Mouse (Mus musculus) heart, postnatal 36 days (tissue): ENCODE data around the gene Itga9. TPM values are rescaled to one million over a fixed set of nuclear protein-coding genes. Genes with fewer than 3 reads are reported as not detected.
A peak's percentile ranks its signal among the peaks of the same experiment; 100 is the strongest.

Source experiments
- DNase-seq, 2 experiments: peaks; one replicate each; pipeline ENCODE4 v3.0.0; 2021 to 2022
- intact Hi-C: fragments of 180-260 bp; cut with DNase I; formaldehyde crosslinking; loops from one replicate; pipeline ENCODE4 v1.15.1; 2025
- total RNA-seq, 2 experiments: library from RNA; stranded (reverse); gene quantifications; 2 replicates each; pipeline ENCODE4 v1.2.3; 2021

Gene Itga9
- total RNA-seq, 2 experiments from 2014 or later = 49.5 to 60.2 TPM

DNA sequence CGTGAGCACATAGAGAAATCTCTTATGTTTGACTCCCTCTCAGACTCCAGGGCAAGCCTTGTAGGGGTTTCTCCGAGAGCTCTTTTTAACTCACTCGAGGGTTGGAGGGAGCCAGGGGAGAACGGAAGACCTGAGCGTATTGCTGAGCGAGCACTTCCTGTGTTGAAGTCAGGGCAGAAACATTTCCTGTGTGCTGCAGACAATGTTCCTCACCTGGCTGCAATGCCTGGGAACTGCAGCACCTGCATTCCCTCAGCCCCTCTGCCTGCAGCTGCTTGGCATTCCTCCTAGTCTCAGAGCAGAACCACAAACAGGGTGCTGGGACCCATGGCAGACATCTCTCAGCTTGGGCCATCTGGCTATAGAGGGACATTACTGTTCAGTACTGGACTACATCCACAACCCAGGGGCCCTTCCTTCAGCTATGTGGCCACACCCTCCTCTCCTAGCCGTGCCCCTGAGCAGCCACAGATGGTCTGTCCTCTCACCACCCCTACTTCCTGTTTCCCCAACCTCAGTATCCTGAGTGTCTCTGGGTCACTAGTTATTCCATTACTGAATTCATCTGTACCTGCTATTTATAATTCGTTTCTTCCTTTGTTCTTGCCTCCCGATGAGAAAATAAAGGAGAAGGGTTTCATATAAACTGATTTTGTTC lies 109.6 kb downstream of the Itga9 start:
- intact Hi-C loops = no loop called here
- DNase-seq = no peak

DNA sequence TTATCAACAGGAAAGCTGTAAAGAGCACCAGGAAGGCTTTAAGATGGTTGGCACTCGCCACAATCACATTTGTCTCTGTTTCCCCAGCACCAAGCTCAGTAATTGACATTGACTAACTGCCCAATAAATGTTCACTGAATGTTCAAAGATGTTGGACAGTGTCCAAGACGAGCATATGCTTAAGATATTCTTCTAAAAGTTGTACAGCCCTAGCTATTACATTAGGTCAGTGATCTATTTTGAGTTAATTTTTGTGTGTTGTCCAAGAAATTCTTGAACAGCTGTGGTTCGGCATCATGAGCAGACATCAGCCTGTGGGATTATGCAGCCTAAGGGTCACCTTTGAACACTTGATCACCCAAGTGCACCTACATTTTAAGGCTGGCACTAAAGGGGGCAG lies 110.9 kb downstream of the Itga9 start:
- intact Hi-C loops = no loop called here
- DNase-seq = no peak

DNA sequence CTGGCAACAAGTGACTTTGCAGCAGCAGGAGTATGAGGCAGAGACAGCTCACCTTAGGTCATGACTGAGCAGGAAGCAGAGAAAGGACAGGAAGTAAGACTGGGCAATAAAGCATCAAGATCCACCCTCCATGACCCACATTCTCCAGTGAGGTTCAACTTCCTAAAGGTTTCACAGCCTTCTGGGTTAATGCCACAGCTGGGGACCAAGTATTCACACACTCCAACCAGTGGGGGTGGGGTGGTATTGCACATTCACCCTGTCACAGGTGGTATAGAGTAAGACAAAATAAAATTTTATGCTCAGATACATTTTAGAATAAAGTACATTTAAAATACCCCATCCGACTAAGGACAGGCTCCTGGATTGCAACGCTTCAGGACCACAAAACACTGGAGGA lies 112.0 kb downstream of the Itga9 start:
- DNase-seq = no peak
- intact Hi-C loops = no loop called here

DNA sequence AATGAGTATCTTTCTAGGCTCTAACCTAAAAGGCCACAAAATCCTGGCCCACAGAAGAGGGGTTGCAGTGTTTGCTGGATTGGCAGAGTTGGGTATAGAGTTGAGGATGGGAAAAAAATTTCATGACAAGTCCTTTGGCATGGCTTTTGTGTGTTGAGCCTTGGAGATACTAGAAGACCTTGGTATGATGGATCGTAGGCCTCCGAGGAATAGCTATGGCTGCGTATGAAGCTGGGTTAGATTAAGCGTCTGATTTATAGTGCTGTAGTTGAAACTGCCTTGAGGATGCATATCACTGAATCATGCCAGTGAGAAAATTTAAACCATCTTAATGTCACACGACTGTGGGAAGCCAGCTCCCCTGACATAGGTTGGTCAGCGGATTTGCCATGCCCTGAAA lies 114.6 kb downstream of the Itga9 start:
- intact Hi-C loops = no loop called here
- no peak for DNase-seq

DNA sequence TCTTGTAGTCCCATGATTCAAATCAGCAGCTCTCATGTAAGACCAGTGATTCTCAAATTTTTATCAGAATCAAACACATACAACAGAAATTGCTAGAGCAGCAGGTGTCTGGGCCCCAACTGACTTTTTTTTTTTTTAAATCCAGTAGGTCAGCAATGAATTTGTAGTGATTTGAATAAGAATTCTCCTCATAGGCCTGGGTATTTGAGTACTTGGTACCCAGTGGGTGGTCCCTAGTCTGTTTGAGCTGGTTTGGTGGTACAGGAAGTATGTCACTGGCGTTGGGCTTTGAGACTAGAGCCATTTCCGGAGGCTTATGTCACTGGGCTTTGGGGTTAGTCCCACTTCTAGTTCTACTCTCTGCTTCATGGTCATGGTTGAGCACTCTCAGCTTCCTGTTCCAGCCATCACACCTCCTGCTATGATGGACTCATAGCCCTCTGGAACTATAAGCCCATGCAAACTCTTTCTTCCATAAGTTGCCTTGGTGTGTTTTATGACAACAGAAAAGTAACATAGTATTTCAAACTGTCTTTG lies 116.4 kb downstream of the Itga9 start:
- no peak for DNase-seq

DNA sequence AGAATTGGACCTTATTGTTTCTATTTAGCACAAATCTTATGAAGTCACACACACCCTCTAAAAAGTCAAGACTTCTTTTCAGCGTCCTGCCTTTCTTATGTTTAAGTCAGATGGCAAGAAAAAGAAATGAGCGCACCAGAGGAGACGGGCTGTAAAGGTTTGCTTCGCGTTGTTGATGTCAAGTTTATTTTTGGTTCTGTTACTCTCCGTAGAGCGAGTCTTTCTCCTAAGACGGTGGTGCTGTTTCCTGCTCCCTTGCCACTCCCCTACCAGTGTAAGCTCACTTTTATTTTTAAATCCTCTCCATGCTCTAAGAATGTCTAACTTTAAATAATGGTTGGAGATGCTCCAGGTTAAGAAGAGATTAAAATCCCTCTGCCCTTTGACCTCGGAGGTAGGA lies 118.6 kb downstream of the Itga9 start:
- no peak for DNase-seq
- intact Hi-C loops = no loop called here

More for the DNA sequence above, 116.4 kb downstream of the Itga9 start:
- intact Hi-C loops = no loop called here

DNA sequence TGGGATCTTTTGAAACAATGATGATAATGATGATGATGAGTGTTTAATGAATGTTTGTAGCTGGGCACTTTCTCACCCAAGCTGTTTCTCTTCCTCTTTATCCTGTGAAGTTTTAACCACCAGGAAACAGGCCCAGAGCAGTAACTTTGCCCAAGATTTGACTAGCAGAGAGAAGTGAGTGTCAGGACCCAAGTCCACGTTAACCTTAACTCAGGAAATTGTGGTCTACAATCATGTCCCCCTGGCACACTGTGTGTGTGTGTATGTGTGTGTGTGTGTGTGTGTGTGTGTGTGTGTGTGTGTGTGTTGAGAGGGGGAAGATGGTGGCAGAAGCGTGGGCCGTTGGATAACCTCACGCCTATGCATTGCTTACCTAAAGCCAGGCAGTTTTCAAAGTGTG lies 120.1 kb downstream of the Itga9 start:
- intact Hi-C loops = no loop called here
- DNase-seq = no peak

DNA sequence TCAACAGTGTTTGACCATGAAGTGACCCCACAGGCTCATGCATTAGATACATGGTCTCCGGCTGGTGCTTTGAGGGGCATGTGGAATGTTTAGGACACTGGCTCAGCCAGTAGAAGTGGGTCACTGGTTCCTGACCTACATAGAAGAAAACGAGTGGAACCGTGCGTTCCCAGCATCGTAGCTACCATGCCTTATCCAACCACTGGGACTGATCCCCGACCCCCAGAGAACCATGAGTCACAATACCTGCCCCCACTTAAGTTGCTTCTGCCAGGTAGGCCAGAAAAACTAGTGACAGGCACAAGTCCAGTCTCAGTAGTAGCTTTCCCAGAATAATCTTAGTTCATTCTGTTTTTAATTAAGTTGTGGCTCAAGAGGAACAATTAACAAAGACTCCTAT lies 121.8 kb downstream of the Itga9 start:
- intact Hi-C loops = no loop called here
- no peak for DNase-seq

DNA sequence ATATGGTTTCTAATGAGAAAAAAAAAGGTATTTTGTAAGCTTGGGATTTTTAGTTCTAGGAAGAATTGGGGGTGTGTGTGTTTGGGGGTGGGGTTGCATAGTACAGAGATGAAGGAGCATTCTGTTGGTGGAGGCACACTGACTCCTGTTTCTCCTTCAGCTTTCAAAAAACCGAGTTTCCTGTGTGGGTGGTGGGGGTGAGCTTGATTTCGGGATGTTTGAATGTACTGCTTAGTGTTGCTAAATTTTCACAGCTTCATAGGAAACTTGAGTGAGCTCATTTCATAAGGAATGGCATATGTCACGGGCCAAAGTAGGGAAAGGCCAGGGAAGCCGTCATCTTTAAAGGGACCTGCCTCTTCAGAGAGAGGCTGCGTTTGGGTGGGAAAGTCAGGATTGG lies 122.5 kb downstream of the Itga9 start:
- intact Hi-C loops = no loop called here
- no peak for DNase-seq

DNA sequence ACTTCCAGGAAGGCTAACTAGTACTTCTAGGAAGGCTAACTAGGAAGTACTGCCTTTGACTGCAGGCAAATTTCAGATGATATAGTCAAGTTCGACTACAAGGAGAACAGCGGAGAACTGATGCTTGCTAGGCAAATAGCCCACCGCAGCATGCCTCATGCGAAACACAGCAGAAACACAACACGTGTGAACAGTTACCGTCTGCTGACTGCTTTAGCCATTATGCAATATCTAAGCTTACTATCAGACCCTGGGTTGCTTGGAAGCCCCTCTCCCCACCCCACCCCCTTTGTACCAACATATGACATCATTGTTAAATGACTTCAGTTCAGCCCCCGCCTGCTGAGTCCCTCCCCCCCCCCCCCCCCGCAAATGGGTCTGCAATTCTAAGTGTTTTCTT lies 123.7 kb downstream of the Itga9 start:
- no peak for DNase-seq
- intact Hi-C loops = no loop called here

DNA sequence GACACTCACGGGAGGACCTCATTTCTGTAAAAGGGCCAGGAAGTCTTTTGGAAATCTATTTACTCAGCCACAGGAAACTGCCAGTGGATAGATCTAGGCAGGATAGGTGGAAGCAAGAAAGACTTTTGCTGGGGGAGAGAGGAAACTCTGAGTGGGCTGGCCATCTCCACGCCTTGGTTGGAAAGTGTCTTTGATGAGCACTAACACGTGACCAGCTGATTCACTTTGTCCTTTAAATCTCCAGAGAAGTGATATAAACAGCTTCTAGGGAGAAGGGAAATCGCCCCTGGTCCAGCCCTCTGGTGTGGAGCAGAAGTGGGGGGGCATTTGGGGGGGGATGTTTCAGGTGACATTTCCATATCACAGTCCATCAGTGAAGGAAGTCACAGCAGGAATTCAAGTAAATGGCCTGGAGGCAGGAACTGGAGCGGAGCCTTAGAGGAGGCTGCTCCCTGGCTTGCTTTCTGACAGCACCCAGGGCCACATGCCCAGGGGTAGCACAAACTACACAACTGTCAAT lies 124.4 kb downstream of the Itga9 start:
- DNase-seq = no peak
- intact Hi-C loops = no loop called here

DNA sequence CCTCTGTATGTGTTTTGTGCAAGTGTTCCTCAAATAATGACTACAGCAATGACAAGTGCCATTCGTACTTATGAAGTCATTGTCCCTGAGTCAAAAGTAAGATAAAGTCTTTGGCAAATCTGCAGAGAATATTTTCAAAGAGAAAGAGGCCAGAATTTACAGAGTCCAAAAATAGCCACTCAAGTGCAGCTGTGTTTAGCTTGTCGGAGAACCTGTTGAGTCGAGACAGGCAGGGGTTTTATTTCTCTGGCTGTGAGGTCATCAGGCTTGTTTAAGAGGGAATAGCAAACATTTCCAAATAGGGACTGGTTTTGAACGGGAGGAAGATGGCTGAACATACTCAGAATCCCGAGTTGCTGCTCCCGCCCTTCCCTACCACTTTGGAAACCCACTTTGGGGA lies 125.2 kb downstream of the Itga9 start:
- intact Hi-C loops = no loop called here
- DNase-seq = no peak

DNA sequence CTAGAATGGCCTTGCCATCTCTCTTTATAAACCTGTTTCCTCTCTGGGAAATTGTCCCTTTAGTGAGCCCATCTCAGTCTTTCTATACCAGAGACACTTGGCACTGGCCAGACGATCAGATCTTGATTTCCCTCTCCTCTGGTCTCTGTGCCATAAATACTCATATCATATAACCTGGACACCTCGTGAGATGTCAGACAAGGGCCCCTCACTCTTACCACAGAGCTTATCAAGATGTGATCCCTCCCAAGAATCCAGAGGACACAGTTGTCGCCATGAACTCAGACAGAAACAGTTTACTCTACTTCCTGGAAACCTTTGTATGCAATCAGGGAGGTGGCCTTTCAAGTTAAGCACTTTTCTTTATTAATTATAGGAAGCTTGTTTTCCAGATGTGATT lies 127.1 kb downstream of the Itga9 start:
- intact Hi-C loops = no loop called here
- no peak for DNase-seq

DNA sequence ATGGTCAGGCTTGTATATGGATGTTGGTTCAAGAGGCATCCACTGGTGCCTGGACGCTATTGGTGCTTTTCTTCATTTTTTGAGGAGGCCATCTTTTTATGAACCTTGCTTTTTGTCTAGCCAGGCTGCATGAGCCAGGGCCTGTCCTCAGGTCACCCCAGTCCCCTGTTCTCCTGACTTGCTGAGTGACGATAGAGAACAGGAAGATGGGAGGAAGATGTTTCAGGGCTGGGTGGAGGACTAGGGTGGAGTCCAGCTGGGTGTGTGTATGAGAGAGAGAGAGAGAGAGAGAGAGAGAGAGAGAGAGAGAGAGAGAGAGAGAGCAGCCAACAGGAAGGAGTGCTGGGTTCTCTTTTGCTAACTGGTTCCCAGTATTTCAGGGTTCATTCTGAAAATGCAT lies 130.6 kb downstream of the Itga9 start:
- intact Hi-C loops = loop anchor here (5.0 kb wide), 1 partner anchor 135 kb away; no protein-coding TSS in a partner anchor
- DNase-seq = no peak

DNA sequence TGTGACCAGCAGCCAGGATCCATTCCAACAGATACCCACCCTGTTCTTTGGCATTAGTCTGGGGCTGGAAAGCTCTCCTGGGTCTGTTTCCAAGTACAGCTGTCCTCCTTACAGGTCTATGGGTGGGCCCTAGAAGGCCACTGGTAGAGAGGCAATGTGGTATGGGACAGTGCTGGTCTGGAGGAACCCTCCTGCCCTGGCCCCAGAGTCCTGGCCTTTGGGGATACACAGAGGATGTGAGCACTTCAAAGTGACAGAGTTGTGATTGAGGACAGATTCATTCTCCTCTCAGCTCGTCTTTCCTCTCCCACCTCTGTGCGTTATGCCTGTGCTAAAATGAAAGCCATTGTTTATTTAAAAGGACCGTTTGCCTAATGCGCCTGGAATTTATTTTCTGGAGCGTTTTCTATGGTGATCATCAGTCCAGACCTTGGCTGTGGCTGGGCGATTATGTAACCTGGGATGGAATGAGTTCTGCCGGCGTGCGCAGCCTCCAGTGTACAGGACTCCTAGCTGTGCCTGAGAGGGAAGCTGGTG lies 131.2 kb downstream of the Itga9 start:
- DNase-seq = peak; percentile 76 to 80
- intact Hi-C loops = loop anchor here (2.0 to 5.0 kb wide), 3 partner anchors 45 to 135 kb away; partner anchors contain the start of gene Itga9

DNA sequence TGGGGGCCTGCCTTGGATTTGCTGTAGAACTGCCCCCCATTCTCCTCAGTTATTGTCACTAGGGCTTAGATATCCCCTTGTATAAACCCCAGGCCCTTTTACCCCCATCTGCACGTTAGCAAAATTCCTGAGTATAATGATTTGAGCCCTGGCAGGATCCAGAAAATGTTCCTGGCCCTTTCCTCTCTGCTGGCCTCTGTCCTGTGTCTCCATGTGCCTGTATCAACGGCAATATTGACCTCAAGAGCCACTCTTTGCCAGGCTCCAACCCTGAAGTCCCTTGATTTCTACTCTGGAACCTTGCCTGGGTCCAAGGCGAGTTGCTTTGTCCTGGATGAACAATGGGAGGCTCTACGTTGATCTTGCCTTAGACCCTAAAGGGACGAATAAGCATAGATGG lies 131.8 kb downstream of the Itga9 start:
- peak in 1 of 2 experiments; percentile 53 for DNase-seq
- intact Hi-C loops = loop anchor here (2.0 to 5.0 kb wide), 3 partner anchors 46 to 134 kb away; partner anchors contain the start of gene Itga9

DNA sequence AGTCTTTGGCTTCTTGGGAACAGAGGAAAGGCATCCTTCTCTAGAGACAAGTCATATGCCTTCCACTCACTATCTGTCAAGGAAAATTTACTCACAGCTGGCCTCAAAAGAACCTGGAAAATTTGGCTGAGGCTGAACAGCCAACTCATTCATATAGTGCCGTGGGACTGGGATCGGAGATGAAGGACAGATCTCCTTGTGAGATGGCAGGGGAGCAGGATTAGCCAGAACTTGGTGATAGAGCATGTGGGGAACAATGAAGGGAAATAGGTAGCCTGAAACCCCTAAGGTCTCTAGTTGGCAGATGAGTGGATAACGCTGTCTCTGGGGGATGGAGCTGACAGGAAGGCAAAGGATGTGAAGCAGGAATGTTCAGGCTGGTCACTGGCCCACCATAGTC lies 132.6 kb downstream of the Itga9 start:
- DNase-seq = no peak
- intact Hi-C loops = loop anchor here (2.0 to 5.0 kb wide), 3 partner anchors 46 to 133 kb away; partner anchors contain the start of gene Itga9

DNA sequence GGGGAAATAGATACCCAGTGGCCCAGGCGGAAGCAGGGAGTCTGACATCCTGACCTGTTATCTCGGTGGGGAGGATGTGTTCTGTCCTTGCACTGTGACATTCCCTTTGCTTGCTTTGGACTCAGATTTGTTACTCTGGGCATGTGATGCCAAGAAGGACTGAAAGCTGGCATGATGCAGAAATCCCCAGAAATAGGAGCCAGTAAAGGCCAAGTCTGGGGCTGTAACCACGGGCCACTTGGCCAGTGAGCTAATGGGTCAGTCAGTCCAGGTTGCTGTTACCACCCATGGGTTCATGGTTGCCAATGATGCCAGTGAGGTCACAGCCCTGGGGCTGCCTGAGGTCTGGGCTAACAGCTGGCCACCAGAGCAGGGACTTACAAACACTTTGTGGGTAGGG lies 133.2 kb downstream of the Itga9 start:
- no peak for DNase-seq

DNA sequence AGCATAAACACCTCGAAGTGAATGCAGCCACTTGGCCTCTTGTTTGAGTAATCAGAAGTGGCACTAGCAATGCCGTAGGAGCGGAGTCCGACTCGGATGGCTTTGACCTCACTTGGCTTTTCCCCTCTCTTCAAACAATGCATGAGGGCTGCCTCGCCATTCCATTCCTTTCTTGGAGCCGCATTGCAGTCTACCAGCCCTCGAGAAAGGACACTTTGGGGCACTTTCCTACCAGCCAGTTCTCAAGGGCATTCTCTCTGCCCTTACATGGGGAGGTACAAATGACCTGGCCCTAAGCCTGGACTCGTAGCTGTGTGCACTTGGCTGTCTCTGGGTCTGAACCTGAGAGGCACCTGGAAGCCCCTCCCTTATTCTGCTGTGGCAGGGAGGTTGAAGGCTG lies 134.8 kb downstream of the Itga9 start:
- DNase-seq = peak in 1 of 2 experiments; percentile 43
- intact Hi-C loops = no loop called here

More for the DNA sequence above, 133.2 kb downstream of the Itga9 start:
- intact Hi-C loops = loop anchor here (2.0 to 5.0 kb wide), 3 partner anchors 47 to 133 kb away; partner anchors contain the start of gene Itga9

DNA sequence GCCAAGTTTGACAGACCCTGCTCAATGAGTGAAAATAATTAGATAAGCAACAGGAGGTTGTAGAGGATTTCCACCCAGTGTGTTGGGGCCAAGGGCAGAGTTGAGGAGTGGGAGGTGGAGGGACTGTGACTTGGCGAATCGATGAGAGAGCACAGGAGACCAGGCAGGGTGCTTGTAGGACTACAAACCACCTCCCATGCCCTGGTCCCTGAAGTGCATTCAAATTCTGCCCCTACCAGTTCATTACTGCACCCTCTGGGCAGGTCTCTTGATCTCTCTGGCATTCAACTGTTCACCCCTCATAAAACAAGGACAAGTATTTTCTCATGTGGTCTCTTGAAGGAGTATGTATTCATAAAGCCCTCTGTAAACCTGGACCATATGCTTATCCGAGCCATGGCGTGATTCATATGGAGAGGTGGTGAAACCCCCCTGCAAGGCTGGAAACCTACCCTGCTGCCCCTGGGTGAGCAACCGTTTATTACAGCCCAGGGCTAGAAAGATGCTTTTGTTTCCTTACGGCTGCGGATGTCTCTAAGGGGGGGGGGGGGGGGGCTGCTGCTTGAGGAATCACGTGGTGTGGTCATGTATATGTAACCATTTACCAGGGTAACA lies 143.0 kb downstream of the Itga9 start:
- no peak for DNase-seq
- intact Hi-C loops = no loop called here

DNA sequence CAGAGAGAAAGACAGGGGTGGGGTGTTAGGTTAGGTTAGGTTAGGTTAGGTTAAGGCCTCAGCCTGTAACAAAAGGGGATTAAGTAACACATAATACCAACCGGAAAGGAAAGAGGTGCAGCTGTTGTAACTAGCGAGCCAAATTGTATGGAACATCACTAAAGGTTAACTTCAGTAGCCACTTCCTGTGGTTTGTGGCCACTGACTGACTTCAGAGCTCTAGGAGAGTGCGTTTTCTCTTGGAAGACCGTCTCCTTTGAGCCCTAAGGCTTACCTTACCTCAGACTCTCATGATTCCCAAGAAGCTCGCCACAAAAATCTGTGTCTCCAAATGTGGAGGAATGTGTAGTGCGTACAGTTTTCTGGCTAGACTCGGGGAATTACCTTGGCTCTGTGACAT lies 144.3 kb downstream of the Itga9 start:
- intact Hi-C loops = no loop called here
- no peak for DNase-seq

DNA sequence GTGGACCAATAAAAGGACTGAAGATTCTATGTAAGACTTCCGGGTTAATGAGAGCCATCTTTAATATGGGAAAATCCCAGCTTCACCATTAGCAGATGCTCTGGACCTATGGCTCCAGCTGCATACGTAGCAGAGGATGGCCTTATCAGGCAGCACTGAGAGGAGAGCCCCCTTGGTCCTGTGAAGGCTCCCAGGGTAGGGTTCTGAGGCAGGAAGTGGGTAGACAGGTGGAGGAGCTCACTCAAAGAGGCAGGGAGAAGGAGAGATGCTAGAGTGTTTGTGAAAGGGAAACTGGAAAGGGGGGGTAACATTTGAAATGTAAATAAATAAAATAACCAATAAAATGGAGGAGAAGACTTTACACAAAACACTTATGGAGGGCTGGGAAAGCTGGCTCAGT lies 145.9 kb downstream of the Itga9 start:
- DNase-seq = no peak
- intact Hi-C loops = no loop called here
